Mouse (Mus musculus): Measurements from ENCODE around the gene Kmt2b.

The Kmt2b gene

DNA sequence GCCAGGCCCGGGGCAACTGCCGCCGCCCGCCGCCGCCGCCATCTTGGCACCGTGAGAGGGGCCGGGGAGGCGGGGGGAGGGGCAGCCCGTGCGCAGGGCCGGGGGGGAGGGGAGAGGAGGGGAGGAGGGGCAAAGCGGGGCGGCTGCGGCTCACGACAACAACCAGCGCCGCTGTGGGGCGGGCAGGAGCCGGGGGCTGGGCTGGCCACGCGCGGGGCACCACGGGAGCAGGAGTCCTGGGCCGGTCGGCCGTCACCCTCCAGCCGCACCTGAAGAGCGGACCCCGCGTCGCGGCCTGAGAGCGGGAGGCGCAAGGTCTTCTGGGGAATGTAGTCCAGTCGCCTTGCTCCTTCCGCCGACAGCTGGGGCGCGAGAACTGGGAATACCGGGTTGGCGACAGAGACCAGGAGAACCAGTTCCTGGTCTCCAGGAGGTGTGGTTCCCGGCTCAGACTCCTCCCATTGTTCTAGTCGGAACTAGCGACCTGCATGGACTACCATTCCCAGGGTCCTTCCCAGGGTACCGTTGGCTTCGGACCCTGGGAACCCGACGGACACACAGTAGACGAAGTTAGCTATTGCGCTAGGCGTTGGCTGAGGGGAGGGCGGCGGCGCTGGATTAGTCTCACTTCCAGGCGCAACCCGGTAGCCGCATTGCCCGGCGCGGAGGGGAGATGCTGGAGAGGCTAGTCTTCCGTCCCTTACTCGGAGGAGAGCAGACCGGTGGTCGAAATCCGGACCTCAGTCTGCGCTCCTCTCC, at the start of gene Kmt2b:
TSS of gene Kmt2b (minus strand) at position 51 of the 759 bp plus-strand sequence.
- peak; percentile 89 to 98 for DNase-seq (ENCODE audit: low spot score in 2 of 2)

- DNase-seq (ENCODE audit: low spot score in 2 of 2), result no peak
Measured at GRCm38 (mm10) chr7:30636395-30636794, 47.9 kb upstream of the Kmt2b start.

GRCm38 (mm10) chr7:30635752-30636151, 47.2 kb upstream of the Kmt2b start, which contains the start of gene Etv2:
TSS of gene Etv2 (minus strand) at chr7:30635852.
- DNase-seq (ENCODE audit: low spot score in 2 of 2), result no peak

- DNase-seq (ENCODE audit: low spot score in 2 of 2), result no peak
Measured at GRCm38 (mm10) chr7:30634621-30635020, 46.1 kb upstream of the Kmt2b start.

DNA sequence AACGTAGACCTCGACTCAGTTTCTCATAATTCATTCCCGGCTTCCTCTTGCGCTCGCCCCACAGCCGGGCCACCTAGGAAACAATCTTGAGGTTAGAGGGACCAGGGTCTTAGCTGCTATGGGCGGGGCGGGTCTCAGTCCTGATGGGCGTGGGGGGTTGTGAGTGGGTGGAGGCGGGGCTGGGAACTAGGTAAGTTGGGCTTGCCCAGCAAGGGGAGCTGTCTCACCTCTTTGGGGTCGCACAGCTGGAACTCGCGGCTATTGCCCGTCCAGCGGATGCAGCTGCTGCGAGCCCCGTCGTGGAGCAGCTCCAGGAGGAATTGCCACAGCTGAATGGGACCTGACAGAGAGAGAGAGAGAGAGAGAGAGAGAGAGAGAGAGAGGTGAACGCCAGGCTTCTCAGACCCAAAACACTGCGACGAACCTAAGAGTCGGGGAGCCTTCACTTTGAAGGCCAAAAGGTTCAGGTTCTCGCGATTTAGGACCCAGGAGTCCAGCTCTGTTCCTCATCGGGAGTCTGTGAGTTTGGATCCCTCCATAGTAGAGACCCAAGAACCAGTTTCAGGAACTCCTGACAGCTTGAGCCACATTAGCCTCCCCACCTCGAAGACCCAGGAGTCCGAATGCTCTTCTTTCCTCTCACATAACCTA, 45.4 kb upstream of the Kmt2b start:
- no peak for DNase-seq (ENCODE audit: low spot score in 2 of 2)

DNA sequence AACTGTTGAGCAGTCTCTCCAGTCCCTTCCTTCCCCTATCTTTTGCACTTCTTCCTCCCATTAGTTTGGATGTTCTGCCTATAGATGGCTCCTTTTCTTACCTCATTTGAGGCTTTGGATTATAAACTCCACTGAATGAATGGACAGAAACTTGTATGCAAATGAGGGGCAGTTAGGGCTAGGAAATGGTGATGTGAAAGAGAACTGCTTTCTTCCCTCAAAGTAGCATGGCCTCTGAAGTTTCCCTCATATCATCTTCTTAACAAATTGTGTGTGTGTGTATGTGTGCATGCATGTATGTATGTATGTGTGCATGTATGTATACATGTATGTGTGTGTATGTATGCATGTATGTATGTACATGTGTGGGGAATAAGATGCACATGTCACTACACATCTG, 40.5 kb upstream of the Kmt2b start:
- DNase-seq (ENCODE audit: low spot score in 2 of 2), result no peak

- DNase-seq (ENCODE audit: low spot score in 2 of 2), result no peak
Measured at GRCm38 (mm10) chr7:30626647-30627046, 38.1 kb upstream of the Kmt2b start.

DNA sequence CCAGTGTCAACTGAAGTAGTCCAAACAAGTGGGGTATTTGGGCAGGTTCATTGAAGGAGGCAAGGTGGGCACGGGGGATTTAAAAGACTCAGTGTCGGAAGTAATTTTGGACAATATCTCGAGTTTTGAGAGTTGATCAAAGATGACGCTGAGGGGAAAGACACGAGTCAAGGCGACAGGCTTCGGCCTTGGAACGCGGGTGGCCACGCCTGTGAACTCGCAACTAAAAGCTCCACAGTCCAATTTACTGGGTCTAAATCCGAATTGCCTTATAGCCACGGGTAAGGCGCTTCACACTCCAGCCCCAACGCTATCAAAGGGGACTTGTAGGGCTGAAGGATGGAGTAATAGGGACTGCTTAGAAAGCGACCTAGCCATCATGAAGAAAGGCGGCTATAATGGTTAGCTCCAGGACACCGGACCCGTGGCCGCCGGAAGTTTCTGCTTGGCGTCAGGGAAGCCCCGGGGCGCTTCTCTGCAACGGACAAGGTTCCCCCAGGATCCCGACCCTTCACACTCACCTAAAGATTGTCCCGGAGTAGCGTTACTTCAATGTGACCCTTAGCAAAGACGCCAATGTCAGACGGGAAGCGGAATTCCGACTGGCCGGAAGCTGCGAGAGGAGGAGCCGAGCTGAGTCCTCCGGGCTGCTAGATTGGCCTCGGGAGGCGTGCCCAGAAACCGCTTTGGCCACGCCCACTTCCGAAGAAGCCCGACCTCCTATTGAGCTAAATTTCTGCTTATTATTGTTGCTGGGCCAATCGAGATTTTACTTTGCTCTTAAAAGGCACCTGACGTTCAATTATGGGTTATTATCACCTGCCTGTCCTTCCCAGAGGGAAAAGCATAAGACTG, 37.2 kb upstream of the Kmt2b start, which contains the start of gene Cox6b1:
TSS of gene Cox6b1 (minus strand) at position 622 of the 855 bp plus-strand sequence.
- DNase-seq (ENCODE audit: low spot score in 2 of 2), result peak in 1 of 2 experiments; percentile 80

DNA sequence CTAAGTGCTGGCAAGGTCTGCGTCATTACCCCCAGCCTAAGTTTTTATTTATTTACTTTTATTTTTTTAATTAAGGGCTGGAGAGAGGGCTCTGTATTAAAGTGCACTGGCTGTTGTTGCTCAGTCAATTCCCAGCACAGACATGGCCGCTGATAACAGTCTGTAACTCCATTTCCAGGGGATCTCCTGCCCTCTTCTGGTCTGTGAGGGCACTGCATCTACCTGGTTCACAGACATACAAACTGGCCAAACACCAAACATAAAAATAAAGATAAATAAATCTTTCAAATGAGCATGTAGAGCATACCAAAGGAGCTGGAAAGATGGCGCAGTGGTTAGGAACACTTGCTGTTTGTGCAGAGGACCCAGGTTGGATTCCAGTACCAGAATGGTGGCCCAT, 30.7 kb upstream of the Kmt2b start:
- no peak for DNase-seq (ENCODE audit: low spot score in 2 of 2)

DNA sequence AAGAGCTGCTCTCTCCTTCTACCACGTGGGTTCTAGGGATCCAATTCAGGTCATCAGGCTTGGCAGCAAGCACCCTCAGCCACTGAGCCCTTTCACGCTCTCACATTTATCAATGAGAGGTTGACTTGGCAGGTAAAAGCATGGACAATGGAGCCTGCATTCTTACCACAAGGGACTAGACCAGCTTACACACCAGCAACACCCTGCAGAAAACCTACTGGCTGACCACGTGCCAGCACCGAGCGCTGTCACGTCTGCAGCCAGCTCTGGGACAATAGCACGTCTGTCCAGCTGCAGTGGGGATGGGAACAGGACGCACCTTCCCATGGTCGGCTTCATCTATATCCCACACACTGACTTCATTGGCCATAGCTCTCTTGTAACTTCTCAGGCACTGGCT, 30.1 kb upstream of the Kmt2b start:
- DNase-seq (ENCODE audit: low spot score in 2 of 2), result no peak

GRCm38 (mm10) chr7:30615049-30615760, 26.7 kb upstream of the Kmt2b start:
- DNase-seq (ENCODE audit: low spot score in 2 of 2), result no peak

DNA sequence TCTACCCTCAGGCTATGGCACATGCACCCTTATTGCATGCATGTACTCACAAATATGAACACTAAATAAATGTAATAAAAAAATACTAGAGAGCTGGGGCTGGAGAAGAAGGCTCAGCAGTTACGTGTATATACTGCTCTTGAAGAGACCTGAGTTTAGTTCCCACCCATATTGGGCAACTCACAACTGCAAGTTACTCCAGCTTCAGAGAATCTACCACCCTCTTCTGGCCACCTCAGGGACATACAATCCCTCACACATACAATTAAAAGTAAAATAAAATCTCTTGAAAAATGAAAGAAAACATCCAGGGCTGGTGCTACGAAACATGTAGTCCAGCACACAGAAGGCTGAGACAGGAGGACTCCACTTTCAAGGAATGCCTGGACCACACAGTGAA, 25.9 kb upstream of the Kmt2b start:
- no peak for DNase-seq (ENCODE audit: low spot score in 2 of 2)

DNA sequence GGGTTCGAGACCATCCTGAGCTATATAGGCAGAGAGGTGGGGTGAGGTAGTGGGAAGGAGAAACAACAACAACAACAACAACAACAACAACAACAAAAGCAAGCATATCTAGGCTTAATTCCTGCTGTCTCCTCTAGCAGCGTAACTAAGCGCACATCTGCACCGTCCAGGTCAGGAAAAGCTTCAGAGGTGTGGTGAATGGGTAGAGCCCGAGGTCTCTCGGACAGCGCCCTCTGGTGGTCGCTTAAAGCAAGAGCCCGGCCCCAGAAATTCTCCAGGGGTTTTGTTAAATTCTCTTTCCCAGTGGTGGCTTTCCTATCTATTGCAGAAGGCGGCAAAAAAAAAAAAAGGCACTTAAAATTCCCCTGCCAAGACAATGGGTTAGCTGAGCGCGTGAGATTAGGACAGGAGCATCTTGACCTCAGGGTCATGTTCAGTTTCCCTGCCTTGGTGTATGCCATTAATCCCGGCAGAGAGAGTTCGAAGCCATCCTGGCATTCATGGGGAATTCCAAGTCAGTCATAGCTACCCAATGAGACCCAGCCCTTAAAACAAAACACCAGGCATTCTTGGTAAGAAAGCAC, 25.1 kb upstream of the Kmt2b start:
- DNase-seq (ENCODE audit: low spot score in 2 of 2), result peak in 1 of 2 experiments; percentile 53

- peak in 1 of 2 experiments; percentile 60 for DNase-seq (ENCODE audit: low spot score in 2 of 2)
Measured at GRCm38 (mm10) chr7:30612654-30613402, 24.3 kb upstream of the Kmt2b start, which contains the start of gene Upk1a. TSS of gene Upk1a (minus strand) at chr7:30612847.

- no peak for DNase-seq (ENCODE audit: low spot score in 2 of 2)
Measured at GRCm38 (mm10) chr7:30610043-30610442, 21.5 kb upstream of the Kmt2b start.

DNA sequence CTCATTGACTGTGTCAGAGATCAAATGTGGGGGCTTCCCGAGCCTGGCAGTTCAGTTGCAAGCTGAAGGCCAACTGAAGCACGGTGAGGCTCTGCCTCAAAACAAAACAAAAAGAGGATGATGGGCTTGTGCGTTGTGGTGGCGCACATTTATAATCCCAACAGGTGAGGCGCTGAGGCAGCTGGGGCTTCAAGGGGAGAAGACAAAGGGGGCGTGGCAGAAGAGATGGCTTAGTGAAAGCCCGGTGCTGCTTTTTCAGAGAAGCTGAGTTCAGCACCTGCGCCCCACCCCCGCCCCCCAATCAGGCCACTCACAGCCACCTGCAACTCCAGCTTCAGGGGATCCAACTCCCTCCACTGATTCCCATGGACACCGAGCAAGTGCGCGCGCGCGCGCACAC, 19.9 kb upstream of the Kmt2b start:
- no peak for DNase-seq (ENCODE audit: low spot score in 2 of 2)

GRCm38 (mm10) chr7:30607706-30608309, 19.3 kb upstream of the Kmt2b start:
- no peak for DNase-seq (ENCODE audit: low spot score in 2 of 2)

GRCm38 (mm10) chr7:30604944-30605343, 16.4 kb upstream of the Kmt2b start:
- DNase-seq (ENCODE audit: low spot score in 2 of 2), result no peak

DNA sequence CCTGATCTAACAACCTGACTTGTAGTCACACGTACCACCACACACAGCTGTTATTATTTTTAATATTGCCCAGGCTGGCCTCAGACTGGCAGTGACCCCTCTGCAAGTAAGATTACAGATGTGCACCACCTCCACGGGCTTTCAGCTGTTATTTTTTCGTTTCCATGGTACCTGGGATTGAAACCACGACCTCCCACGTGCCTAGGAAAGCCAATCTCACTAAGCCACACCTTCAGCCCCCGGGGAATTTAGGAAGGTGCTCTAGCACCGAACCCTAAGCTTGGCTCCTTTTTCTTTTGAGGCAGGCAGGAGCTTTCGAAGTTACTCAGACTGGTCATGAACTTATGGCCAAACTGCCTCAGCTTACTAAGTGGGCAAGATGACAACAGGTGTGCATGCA, 15.9 kb upstream of the Kmt2b start:
- DNase-seq (ENCODE audit: low spot score in 2 of 2), result no peak

GRCm38 (mm10) chr7:30602583-30602982, 14.1 kb upstream of the Kmt2b start:
- DNase-seq (ENCODE audit: low spot score in 2 of 2), result peak in 1 of 2 experiments; percentile 78
